Mouse (Mus musculus): Measurements from ENCODE around the gene Lcorl. TPM values are rescaled to one million over a fixed set of nuclear protein-coding genes. Genes with fewer than 3 reads are reported as not detected.

Lcorl gene
- polyA plus RNA-seq, 1 experiment from 2014 or later = 41.7 TPM

GRCm38 (mm10) chr5:45686223-45686622, 171.2 kb downstream of the Lcorl start:
- WGBS = 90% methylated on average over 3 of the region's 3 CpGs
- no peak for DNase-seq (ENCODE audit: low spot score)

GRCm38 (mm10) chr5:45685243-45685642, 172.2 kb downstream of the Lcorl start:
- Histone ChIP-seq H3K27ac (ENCODE audit: low read depth, low read length) (no peak overlapping the region), H3K36me3 (ENCODE audit: control insufficient read depth, insufficient read depth, low read length) (peaks cover 2% of the 10 kb centered on the region; the same call in 1 of the 2 replicates), H3K4me1 (replicated peaks; ENCODE audit: control insufficient read depth, insufficient read depth, low read length) (no peaks in the 10 kb centered on the region), H3K4me2 (ENCODE audit: low read depth, low read length, severe bottlenecking) (no peak overlapping the region), H3K27me3 (ENCODE audit: control insufficient read depth, insufficient read depth, low read length) (no peaks in the 10 kb centered on the region), H3K9me3 (ENCODE audit: control insufficient read depth, low read length) (no peaks in the 10 kb centered on the region), H3K9ac (ENCODE audit: low read length) (no peak overlapping the region), H3K4me3 (ENCODE audit: low read depth, low read length) (no peak overlapping the region)
- ATAC-seq (replicated peaks; ENCODE audit: low FRiP score) (no peak), DNase-seq (ENCODE audit: low spot score) (no peak)
- WGBS = 94% methylated on average over 2 of the region's 2 CpGs

More at GRCm38 (mm10) chr5:45686223-45686622, 171.2 kb downstream of the Lcorl start:
- H3K4me2 ChIP-seq (ENCODE audit: low read depth, low read length, severe bottlenecking) = no peak overlapping the region
- H3K4me1 ChIP-seq (replicated peaks; ENCODE audit: control insufficient read depth, insufficient read depth, low read length) = no peaks in the 10 kb centered on the region
- no peak overlapping the region for H3K27ac ChIP-seq (ENCODE audit: low read depth, low read length)
- H3K9ac ChIP-seq (ENCODE audit: low read length) = no peak overlapping the region
- ATAC-seq (replicated peaks; ENCODE audit: low FRiP score) = no peak
- H3K36me3 ChIP-seq (ENCODE audit: control insufficient read depth, insufficient read depth, low read length) = peaks cover 2% of the 10 kb centered on the region; the same call in 1 of the 2 replicates
- H3K27me3 ChIP-seq (ENCODE audit: control insufficient read depth, insufficient read depth, low read length) = no peaks in the 10 kb centered on the region
- no peaks in the 10 kb centered on the region for H3K9me3 ChIP-seq (ENCODE audit: control insufficient read depth, low read length)
- H3K4me3 ChIP-seq (ENCODE audit: low read depth, low read length) = no peak overlapping the region

GRCm38 (mm10) chr5:45683388-45683787, 174.0 kb downstream of the Lcorl start:
- H3K4me2 ChIP-seq (ENCODE audit: low read depth, low read length, severe bottlenecking) = no peak overlapping the region
- H3K27ac ChIP-seq (ENCODE audit: low read depth, low read length) = no peak overlapping the region
- H3K9ac ChIP-seq (ENCODE audit: low read length) = no peak overlapping the region
- H3K36me3 ChIP-seq (ENCODE audit: control insufficient read depth, insufficient read depth, low read length) = peaks cover 2% of the 10 kb centered on the region; the same call in 1 of the 2 replicates
- ATAC-seq (replicated peaks; ENCODE audit: low FRiP score) (no peak), DNase-seq (ENCODE audit: low spot score) (no peak)
- H3K4me1 ChIP-seq (replicated peaks; ENCODE audit: control insufficient read depth, insufficient read depth, low read length) = no peaks in the 10 kb centered on the region
- H3K27me3 ChIP-seq (ENCODE audit: control insufficient read depth, insufficient read depth, low read length) = no peaks in the 10 kb centered on the region
- 100% methylated on average over 1 of the region's 1 CpGs for WGBS
- no peaks in the 10 kb centered on the region for H3K9me3 ChIP-seq (ENCODE audit: control insufficient read depth, low read length)
- H3K4me3 ChIP-seq (ENCODE audit: low read depth, low read length) = no peak overlapping the region

- Histone ChIP-seq H3K4me2 (ENCODE audit: low read depth, low read length, severe bottlenecking) (no peak overlapping the region), H3K27me3 (ENCODE audit: control insufficient read depth, insufficient read depth, low read length) (no peaks in the 10 kb centered on the region), H3K27ac (ENCODE audit: low read depth, low read length) (no peak overlapping the region), H3K4me1 (replicated peaks; ENCODE audit: control insufficient read depth, insufficient read depth, low read length) (no peaks in the 10 kb centered on the region), H3K9ac (ENCODE audit: low read length) (no peak overlapping the region), H3K36me3 (ENCODE audit: control insufficient read depth, insufficient read depth, low read length) (peaks cover 2% of the 10 kb centered on the region; the same call in 1 of the 2 replicates), H3K9me3 (ENCODE audit: control insufficient read depth, low read length) (no peaks in the 10 kb centered on the region), H3K4me3 (ENCODE audit: low read depth, low read length) (no peak overlapping the region)
- no peak for ATAC-seq (replicated peaks; ENCODE audit: low FRiP score)
- DNase-seq (ENCODE audit: low spot score) = no peak
Measured at GRCm38 (mm10) chr5:45679955-45680354, 177.5 kb downstream of the Lcorl start.

- WGBS = 90% methylated on average over 4 of the region's 4 CpGs
- Histone ChIP-seq H3K9me3 (ENCODE audit: control insufficient read depth, low read length) (no peaks in the 10 kb centered on the region), H3K36me3 (ENCODE audit: control insufficient read depth, insufficient read depth, low read length) (peaks cover 2% of the 10 kb centered on the region; the same call in 1 of the 2 replicates)
Measured at GRCm38 (mm10) chr5:45677639-45678038, 179.8 kb downstream of the Lcorl start.

GRCm38 (mm10) chr5:45675032-45675431, 182.4 kb downstream of the Lcorl start:
- WGBS = 94% methylated on average over 1 of the region's 1 CpGs
- Histone ChIP-seq H3K4me3 (ENCODE audit: low read depth, low read length) (no peak overlapping the region), H3K36me3 (ENCODE audit: control insufficient read depth, insufficient read depth, low read length) (no peaks in the 10 kb centered on the region; the same call in 1 of the 2 replicates), H3K4me1 (replicated peaks; ENCODE audit: control insufficient read depth, insufficient read depth, low read length) (no peaks in the 10 kb centered on the region), H3K4me2 (ENCODE audit: low read depth, low read length, severe bottlenecking) (no peak overlapping the region), H3K9me3 (ENCODE audit: control insufficient read depth, low read length) (no peaks in the 10 kb centered on the region), H3K27me3 (ENCODE audit: control insufficient read depth, insufficient read depth, low read length) (no peaks in the 10 kb centered on the region), H3K9ac (ENCODE audit: low read length) (no peak overlapping the region), H3K27ac (ENCODE audit: low read depth, low read length) (no peak overlapping the region)
- DNase-seq (ENCODE audit: low spot score) (no peak), ATAC-seq (replicated peaks; ENCODE audit: low FRiP score) (no peak)

More at GRCm38 (mm10) chr5:45677639-45678038, 179.8 kb downstream of the Lcorl start:
- no peak overlapping the region for H3K27ac ChIP-seq (ENCODE audit: low read depth, low read length)
- no peak overlapping the region for H3K4me2 ChIP-seq (ENCODE audit: low read depth, low read length, severe bottlenecking)
- ATAC-seq (replicated peaks; ENCODE audit: low FRiP score) = no peak
- H3K4me3 ChIP-seq (ENCODE audit: low read depth, low read length) = no peak overlapping the region
- no peaks in the 10 kb centered on the region for H3K4me1 ChIP-seq (replicated peaks; ENCODE audit: control insufficient read depth, insufficient read depth, low read length)
- no peak for DNase-seq (ENCODE audit: low spot score)
- no peaks in the 10 kb centered on the region for H3K27me3 ChIP-seq (ENCODE audit: control insufficient read depth, insufficient read depth, low read length)
- H3K9ac ChIP-seq (ENCODE audit: low read length) = no peak overlapping the region

GRCm38 (mm10) chr5:45670894-45671494, 186.4 kb downstream of the Lcorl start:
- no peak for DNase-seq (ENCODE audit: low spot score)
- no peak overlapping the region for H3K9ac ChIP-seq (ENCODE audit: low read length)
- H3K36me3 ChIP-seq (ENCODE audit: control insufficient read depth, insufficient read depth, low read length) = no peaks in the 10 kb centered on the region
- 67% methylated on average over 5 of the region's 5 CpGs for WGBS
- peak overlapping the region; percentile 67 for H3K4me3 ChIP-seq (ENCODE audit: low read depth, low read length)
- no peak overlapping the region for H3K27ac ChIP-seq (ENCODE audit: low read depth, low read length)
- no peaks in the 10 kb centered on the region for H3K9me3 ChIP-seq (ENCODE audit: control insufficient read depth, low read length)
- ATAC-seq (replicated peaks; ENCODE audit: low FRiP score) = no peak
- H3K4me1 ChIP-seq (replicated peaks; ENCODE audit: control insufficient read depth, insufficient read depth, low read length) = no peaks in the 10 kb centered on the region; the same call in 1 of the 2 replicates
- H3K27me3 ChIP-seq (ENCODE audit: control insufficient read depth, insufficient read depth, low read length) = no peaks in the 10 kb centered on the region
- H3K4me2 ChIP-seq (ENCODE audit: low read depth, low read length, severe bottlenecking) = peak overlapping the region; percentile 51

GRCm38 (mm10) chr5:45670280-45670670, 187.1 kb downstream of the Lcorl start:
- no peaks in the 10 kb centered on the region for H3K27me3 ChIP-seq (ENCODE audit: control insufficient read depth, insufficient read depth, low read length)
- no peaks in the 10 kb centered on the region; the same call in 1 of the 2 replicates for H3K4me1 ChIP-seq (replicated peaks; ENCODE audit: control insufficient read depth, insufficient read depth, low read length)
- peak overlapping the region; percentile 51 for H3K4me2 ChIP-seq (ENCODE audit: low read depth, low read length, severe bottlenecking)
- under 1% methylated on average over 13 of the region's 13 CpGs for WGBS
- no peaks in the 10 kb centered on the region for H3K36me3 ChIP-seq (ENCODE audit: control insufficient read depth, insufficient read depth, low read length)
- peak overlapping the region; percentile 91 for H3K27ac ChIP-seq (ENCODE audit: low read depth, low read length)
- ATAC-seq (replicated peaks; ENCODE audit: low FRiP score) = no peak
- peak overlapping the region; percentile 67 for H3K4me3 ChIP-seq (ENCODE audit: low read depth, low read length)
- DNase-seq (ENCODE audit: low spot score) = no peak
- H3K9ac ChIP-seq (ENCODE audit: low read length) = peak overlapping the region; percentile 86
- H3K9me3 ChIP-seq (ENCODE audit: control insufficient read depth, low read length) = no peaks in the 10 kb centered on the region

Measured in forebrain, embryonic 11.5 days (tissue).